Mouse (Mus musculus): ENCODE results near the gene Tmem262.

- TF ChIP-seq CTCF (IDR thresholded peaks at IDR 0.05; ENCODE audit: insufficient read depth, low read length) (no peak), POLR2A (IDR thresholded peaks at IDR 0.05; ENCODE audit: borderline replicate concordance, extremely low read depth, low read depth, low read length) (no peak)
These were observed 12.0 kb upstream of the Tmem262 start, which contains the start of gene Tm7sf2 for GRCm38 (mm10) chr19:6067724-6068415.

Data from lung, adult 2 months (tissue).